Mouse (Mus musculus): ENCODE results near the gene Trip10. TPM values are rescaled to one million over a fixed set of nuclear protein-coding genes. Genes with fewer than 3 reads are reported as not detected.
"Not testable (repeated sequence)": the region's sequence is repeated elsewhere in the genome, so short reads cannot be mapped to it uniquely, and the experiment has no call there.

Gene Trip10
- polyA plus RNA-seq, 3 experiments from 2014 or later: 1.0 to 4.4 (median 3.6) TPM

DNA sequence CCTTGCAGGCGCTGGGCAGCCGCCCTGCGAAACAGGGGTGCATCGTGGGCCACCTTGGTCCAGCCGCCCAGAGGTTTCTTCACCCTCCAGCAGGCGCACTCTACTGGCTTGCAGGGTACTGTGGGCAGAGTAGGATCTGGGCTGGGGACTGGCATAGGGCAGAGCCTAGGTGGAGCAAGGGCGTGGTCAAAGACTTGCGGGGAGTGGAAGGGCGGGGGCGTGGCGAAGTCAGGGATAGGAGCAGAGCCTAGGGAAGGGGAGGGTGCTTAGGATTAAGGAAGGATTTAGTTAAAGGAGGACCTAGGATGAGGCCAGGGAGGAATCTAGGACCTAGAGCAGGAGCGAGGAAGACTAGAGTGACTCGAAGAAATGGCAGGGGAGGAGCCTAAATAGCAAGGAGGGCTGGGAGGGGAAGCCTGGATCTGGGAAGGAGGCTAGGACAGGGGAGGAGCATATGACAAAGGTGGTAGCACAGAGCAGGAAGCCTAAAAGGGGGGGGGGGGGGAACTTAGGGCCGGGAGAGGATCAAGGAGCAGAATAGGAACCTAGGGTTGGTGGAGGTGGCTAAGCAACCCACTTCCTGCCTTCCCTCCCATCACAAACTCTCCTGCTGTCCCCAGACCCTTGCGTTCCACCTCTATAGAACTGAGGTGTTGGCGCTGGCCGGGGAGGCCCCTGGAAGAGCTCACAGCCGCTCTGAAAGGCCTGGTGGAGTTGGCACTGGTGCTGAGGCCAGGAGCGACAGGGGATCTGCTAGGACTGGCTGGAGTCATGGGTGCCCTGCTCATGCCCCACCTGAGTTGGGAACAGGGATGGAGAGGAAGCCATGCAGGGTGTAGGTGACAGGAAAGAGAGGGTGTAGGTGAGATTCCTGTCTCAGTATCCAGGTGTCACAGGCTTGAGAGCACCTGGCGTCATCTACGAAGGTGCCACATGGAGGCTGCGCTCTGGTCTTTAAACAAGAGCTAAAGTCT, 16.0 kb downstream of the Trip10 start:
- peak; percentile 28 for ATAC-seq

DNA sequence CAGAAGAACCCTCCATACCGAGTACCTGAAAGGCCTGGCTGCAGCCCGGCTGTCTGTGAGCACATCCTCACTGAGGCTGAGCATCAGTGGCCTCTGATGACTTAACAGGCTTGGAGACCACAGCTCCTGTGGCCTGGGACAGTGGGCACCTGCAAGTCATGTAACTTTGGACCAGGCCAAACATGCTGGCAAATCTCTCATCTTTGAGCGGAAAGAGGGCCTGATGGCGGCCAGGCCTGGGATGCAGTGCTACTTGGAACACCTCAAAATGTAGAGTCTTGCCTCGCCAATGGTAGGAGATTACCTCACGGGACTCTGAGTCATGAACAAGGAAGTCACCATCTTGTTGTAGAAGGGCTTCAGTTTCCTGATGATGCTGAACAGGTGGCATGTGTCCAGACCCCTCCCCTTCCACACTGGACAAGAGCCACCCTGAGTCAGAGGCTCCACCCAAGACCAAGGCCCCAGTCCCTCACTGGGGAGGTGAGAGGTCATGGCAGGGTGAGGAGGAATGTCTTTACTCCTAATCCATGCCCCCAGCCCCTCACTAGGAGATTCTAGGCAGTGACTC, 18.4 kb downstream of the Trip10 start:
- ATAC-seq: no peak

DNA sequence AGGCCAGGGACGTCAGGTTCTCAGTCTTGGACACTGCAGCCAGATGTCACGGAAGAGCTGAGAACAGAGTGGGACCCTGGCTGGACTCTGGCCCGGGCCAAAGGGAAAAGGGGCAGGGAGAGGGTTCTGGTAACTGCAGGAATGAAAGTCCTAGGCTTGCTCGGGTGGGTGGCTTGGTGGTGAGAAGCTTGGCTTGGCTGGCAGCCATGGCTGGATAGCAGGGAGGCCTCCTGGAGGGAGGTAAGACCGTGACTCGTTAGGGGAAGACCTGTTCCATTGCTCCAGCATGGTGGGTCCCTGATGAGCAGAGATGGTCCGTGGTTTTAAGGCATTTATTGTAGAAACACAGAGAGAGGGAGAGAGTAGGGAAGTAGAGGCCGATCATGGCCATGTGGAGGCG, 22.0 kb downstream of the Trip10 start:
- ATAC-seq: no peak

DNA sequence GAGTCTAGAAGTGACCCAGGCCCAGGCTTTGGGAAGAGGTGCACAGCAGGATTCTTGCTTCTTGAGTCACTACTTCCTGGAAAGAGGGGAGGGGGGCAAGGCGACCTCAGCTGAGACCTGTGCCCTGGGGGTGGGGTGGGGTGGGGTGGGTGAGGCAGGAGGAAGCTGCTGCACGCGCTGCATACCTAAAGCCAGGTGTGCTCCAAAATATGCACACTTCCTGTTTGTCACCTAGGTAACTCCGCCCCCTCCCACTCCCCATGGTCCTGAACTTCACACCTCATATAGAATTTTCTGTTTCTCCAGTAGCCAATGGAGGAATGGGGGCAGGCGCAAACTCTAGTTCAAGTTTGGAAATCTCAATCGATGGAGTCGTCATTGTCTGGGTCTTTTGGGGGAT, 24.6 kb downstream of the Trip10 start:
- no peak for ATAC-seq

GRCm38 (mm10) chr17:57274686-57275085, 25.4 kb downstream of the Trip10 start:
- no peak for ATAC-seq

DNA sequence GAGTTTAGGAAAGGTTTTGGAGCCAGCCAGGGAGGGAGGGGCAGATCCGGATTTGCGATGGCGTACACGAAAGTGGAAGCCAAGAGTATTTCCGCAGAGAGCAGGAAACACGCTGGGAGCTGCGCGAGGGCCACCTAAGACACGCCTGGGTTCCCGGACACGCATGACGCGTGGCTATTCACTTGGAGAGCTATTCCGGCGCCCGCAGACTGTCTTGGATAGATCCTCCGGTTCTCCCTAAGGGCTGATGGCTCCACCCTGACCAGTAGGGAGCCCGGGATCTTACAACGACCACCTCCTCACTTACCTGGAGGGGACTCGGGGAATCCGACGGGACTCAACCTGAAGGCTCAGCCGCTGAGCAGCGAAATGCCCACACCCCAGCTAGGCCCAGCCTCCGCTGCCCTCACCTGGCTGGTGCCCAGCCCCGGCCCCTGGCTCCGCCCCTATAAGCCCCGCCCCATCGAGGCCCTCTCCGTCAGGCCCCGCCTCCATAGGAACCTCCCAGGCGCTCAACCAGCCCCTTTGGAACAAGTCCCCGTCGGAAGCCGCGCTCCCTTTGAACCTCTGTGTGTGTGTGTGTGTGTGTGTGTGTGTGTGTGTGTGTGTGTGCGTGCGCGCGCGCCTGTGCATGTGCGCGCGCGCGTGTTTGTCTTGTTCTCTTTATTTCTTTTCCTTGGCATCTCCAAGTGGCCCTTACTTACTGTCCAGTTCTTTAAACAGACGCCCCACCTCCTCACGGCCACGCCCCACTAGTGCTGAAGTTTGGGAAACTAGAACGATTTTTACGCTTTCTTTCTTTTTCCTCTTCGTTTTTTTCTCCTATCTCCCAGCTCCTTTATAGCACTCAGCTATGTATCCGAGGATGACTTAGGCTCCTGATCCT, 26.1 kb downstream of the Trip10 start:
- peak; percentile 65 for ATAC-seq

DNA sequence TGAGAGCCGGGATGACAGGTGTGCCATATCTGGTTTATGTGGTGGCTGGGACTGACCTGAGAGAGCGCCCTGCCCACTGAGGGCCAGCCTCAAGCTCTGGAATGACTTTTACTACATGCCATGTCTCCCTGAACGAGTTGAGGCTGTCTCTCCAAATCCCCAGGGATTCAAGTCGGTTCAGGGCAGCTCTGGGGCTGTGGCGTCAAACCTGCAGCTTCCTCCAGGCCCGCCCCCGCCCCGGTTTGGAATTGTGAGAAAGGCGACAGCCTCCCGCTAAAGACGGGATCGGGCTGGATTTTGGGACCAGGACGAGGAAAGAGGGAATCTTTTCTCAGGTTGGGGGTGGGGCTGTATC, 26.7 kb downstream of the Trip10 start:
- no peak for ATAC-seq

DNA sequence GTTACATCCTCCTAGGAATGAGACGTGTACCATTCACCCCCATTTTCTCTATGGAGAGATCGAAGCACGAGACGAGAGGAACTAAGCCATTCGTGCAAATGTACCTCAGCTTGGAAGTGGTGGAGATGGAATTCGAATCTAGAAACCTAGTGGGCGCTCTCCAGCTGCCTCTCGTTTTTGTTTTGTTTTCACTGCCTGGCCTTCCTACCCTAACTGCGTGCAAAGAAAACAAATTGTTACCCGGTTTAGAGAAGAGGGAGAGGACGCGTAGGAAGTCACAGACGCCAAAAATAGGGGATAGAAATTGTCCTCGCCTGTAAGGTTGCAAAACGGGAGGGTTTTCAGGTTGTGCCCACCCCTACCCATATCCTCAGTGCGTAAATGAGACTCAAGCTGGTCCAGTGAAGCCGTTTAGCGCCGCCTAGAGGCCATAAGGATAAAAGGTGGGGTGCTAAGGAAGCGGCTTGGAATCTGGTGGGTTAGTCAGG, 27.4 kb downstream of the Trip10 start:
- peak; percentile 38 for ATAC-seq

DNA sequence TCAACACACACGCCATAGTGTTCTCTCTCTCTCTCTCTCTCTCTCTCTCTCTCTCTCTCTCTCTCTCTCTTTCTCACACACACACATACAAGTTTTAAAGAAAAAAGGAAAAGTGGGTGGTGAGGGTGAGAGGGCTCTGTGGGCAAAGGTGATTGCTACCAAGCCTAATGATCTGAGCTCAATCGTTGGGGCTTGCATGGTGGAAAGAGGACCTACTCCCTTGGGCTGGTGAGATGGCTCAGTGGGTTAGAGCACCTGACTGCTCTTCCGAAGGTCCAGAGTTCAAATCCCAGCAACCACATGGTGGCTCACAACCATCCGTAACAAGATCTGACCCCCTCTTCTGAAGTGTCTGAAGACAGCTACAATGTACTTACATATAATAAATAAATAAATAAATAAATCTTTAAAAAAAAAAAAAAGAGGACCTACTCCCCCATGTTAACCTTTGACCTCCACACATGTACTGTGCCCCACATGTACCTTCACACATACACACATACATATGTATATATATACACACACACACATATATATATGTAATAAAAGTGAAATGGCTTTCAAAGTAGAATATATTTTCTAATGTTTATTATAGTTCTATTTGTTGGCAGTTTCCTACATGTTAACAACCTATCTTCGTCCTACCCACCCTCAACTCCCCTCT, 28.5 kb downstream of the Trip10 start:
- ATAC-seq: not testable (repeated sequence)

DNA sequence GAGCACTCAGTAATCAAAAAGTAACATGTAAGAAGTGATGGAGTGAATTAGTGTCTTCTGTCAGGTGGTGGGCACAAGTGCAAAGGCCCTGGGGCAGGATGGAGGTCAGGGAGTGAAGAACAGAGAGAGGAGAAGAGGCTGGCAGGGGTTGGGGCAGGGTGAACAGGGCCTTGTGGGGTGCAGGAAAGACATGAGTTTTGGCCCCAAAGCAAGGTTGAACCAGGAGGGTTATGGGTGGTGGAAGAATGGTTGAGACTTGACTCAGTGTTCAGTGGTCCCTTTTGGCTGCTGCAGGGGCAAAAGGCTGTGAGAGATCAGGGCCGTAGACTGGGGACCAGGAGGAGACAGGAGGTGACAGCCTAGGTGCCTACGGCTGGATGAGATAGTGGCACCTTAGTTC, 29.3 kb downstream of the Trip10 start:
- ATAC-seq: no peak

- ATAC-seq: peak; percentile 58
These were observed 29.8 kb downstream of the Trip10 start, which contains the start of gene Vav1 for GRCm38 (mm10) chr17:57278943-57279590. Gene Vav1 (plus strand): TSS chr17:57279100.

DNA sequence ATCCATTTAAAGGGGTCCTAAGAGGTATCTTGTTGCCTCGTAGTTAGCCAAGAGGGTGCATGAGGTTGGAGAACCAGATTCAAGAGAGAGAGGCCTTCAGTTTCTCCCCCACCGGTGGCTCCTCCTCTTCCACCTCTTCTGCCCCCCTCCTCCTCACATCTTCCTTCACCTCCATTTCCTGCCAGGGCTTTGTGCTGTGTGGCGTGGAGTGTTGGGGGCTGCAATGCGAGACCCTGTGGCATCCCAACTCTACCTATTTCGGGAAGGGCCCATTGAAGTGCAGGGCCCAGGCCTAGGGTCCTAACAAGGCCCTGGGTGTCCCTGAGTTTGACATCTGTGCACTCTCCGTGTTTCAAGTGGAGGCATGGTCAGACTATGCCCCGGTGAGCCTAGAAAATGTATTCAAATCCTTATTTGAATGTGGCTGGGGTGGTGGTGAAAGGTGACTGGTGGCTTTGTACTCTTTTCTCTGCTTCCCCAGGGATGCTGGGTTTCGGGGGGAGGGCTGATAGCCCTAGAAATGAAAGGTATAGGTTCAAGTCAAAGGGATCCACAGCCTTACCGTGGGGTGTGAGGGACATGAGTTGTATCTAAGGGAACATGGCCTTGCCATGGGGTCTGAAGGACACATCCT, 30.5 kb downstream of the Trip10 start:
- peak; percentile 46 for ATAC-seq

DNA sequence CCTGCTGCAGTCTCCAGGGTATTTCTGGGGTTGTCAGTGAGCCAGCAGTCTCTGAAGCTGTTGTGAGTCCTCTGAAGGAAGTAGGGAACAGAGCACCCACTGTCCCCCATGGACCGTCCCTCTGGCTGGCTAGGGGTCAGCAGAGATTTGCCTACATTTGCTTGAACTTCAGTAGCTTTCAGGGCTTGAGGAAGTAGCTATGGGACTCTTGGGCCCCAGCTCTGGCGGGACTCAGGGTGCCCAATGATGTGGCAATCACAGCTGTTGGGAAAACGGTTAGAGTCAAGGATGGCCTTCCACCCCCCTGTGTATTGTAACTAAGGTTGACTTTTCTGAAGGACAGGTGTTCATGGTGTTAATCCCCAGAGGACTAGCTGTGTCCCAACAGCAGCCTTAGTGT, 31.2 kb downstream of the Trip10 start:
- no peak for ATAC-seq

- ATAC-seq: no peak
These were observed 34.7 kb downstream of the Trip10 start for GRCm38 (mm10) chr17:57283906-57284305.

DNA sequence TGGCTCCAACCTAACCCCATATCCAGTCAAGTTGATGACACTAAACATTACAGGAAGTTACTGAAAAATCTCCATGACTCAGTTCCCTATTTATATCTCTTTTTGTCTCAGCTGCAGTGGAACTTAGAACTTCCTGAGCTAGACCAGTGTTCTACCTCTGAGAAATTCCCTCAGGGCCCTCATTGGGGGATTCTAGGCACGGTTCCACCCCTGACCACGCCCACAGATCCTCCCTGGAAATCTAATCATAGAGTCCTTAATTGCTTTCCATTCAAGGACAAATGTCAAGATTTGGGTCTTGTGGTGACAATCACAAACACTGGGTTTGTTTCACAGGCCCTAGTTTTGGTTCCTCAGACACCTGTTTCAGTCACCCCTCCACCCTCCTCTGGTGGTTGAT, 35.8 kb downstream of the Trip10 start:
- ATAC-seq: no peak

- ATAC-seq: peak; percentile 64
These were observed 37.6 kb downstream of the Trip10 start for GRCm38 (mm10) chr17:57286718-57287355.

DNA sequence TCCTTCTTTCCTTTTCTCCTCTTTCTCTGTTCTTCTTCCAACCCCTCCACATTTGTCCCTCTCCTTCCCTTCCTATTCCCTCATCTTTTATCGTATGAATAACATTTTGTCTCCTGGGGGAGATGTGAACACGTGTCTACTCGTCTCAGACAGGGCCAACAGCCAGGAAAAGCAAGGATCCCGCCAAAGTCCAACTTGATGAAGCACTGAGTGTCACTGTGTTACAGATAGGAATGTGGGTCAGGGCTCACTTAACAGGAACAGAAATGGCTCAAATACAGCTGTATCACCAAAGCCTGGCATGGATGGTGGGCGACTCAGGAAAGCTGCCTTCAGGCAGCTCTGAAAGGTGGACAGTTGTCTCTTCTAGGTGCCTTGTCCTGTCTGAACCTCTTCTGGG, 40.0 kb downstream of the Trip10 start:
- no peak for ATAC-seq

DNA sequence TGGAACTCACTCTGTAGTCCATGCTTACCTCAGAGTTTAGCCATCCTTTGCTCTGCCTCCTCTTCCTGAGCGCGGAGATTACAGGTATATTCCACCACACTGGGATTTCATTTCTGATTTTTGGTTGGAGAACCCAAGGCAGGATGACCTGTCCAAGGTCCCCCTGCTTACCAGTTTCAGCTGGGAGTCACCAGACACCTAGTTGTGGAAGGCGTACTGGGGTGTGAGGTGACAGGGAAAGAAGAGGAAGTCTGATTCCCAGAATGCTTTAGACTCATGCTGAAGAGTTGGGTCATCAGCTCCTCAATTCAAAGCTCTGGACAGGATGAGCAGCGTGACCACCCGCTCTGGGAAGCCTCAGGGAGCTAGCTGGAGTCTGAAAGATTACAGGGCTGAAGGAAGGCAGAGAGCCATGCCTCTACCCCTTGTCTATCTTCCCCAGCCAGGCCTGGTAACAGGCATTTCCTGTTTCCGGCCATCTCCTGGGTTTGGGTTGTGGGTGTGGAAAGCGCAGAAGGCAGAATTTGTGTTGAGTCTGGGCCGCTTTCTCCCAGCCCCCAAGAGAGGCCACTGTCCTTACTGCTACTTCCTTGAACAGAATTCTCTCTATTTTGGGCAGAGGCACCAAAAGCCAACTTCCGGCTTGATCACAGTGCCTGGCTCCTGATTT, 40.9 kb downstream of the Trip10 start:
- ATAC-seq: peak; percentile 67

GRCm38 (mm10) chr17:57290671-57291055, 41.4 kb downstream of the Trip10 start:
- peak; percentile 51 for ATAC-seq

DNA sequence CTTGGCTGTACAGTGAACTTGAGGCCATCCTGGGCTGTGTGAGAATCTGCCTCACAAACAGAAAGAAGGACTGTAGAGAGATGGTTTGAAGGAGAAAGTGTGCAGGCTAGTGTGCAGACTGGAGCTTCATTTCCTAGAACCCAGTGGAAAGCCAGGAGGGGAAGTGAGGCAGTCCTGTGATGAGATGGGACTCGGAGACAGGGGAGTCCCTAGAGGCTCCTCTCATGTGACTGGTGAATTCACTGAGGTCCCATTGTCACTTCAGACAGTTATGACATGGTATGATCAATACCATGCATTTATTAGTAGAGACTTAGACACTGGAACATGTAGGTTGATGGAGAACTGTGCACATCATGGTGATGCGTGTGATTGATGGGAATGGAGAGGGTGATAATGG, 43.0 kb downstream of the Trip10 start:
- ATAC-seq: no peak

Data from inflammation-experienced regulatory T-cells, adult 6 months (primary cell).